Mouse (Mus musculus): ENCODE data around the gene Larp7. TPM values are rescaled to one million over a fixed set of nuclear protein-coding genes. Genes with fewer than 3 reads are reported as not detected.

The Larp7 gene
- 8.8 and 19.4 TPM in 2 replicates for polyA plus RNA-seq (2012; ENCODE audit: low replicate concordance)

DNA sequence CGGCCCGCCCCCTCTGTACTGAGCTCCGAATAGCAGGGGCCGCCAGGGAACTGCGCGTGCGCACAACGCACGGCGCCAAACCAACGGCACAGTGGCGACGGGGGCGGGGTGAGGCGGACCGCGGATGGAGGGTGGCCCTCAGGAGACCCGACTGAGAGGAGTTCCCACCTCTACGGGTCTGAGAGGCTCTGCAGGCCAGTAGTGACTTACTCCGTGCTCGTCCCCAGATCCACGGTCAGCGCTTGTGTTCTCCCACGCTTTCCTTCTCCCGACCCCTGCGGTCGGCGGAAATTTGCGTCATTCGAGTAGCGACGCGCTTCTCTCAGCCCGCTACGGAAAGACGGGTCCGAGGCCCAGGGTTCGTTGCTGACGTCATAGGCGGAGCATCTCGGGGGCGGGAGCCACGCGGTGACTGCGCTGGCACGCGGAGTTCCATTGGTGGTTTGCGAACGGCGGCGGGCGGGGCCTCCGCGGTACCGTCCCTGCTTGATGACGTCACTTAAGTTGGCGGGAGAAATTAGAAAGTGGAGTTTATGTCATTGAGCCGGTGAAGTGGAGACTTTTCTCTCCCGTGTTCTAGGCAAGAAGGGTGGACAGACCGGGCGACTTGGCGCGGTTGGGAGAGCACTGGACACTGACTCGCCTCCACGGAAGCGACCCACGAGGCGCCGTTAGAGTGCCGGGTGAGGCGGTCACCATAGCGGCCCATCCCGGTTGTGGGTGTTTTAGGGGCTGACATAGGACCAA is at the start of gene Larp7, which contains the start of gene Zgrf1:
Gene Larp7 (minus strand): TSS at position 377 of the 747 bp plus-strand sequence.
Gene Zgrf1 (plus strand): TSS at position 517 of the 747 bp plus-strand sequence.

DNA sequence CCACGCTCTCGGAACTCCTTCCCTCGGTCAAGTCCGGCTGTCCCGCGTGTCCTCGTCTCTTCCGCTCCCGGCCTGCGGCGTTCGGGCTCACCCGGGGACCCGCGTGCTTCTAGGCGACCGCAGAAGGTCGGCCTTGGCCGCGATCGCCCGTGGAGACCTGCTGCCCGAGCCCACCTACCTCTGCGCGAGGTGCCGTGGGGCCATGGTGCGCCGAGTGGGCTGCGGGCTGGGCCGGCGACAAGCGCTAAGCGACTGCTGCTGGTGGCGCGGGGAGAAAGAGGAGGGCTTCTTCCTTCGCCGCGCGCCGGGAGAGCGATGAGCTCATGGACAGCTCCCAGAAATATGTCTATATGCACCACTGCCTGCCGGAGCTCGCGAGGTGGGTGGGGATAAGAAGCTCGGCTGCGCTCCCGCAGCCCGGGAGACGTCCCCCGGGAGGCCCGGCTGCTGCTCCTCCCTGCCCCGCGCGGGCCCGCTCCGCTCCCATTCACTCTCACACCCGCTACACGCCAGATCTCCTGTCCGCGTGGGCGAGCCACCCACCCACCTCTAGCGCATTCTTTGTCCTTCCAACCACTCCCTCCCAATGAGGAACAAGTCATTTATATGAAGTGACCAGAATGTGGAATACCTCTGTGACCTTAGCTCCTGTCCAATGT is 54.3 kb downstream of the Larp7 start, which contains the start of gene Ank2:
Gene Ank2 (minus strand): TSS at position 609 of the 659 bp plus-strand sequence.

Other genes with a start within 250 kb of the Larp7 start
- gene Ank2, start 54.0 kb downstream of the Larp7 start, polyA plus RNA-seq (2012; ENCODE audit: low replicate concordance) = 0.52 and 0.56 TPM in 2 replicates
- 0.11 and 0.49 TPM in 2 replicates for gene Zgrf1, start 140 bp upstream of the Larp7 start, polyA plus RNA-seq (2012; ENCODE audit: low replicate concordance)
- gene Neurog2, start 79.8 kb upstream of the Larp7 start, polyA plus RNA-seq (2012; ENCODE audit: low replicate concordance) = not detected in 2 replicates
- gene Alpk1, start 227.2 kb upstream of the Larp7 start, polyA plus RNA-seq (2012; ENCODE audit: low replicate concordance) = 0.66 and 0.97 TPM in 2 replicates
- 58.1 and 147 TPM in 2 replicates for gene Tifa, start 236.5 kb upstream of the Larp7 start, polyA plus RNA-seq (2012; ENCODE audit: low replicate concordance)

Measured in hematopoietic multipotent progenitor cell, adult 10-12 weeks (in vitro differentiated cells).